Mouse (Mus musculus) stomach, postnatal 0 days (tissue): ENCODE measurements around the gene Tmem161b. TPM values are rescaled to one million over a fixed set of nuclear protein-coding genes. Genes with fewer than 3 reads are reported as not detected.
"Not testable (repeated sequence)": the region's sequence is repeated elsewhere in the genome, so short reads cannot be mapped to it uniquely, and the experiment has no call there.

ENCODE experiments used
- ATAC-seq: fragments of 200-750 bp; cut with Nextera tagmentation; 2 replicates; pipeline ENCODE4 v1.8.0; 2017; ENCODE audit not compliant: low FRiP score, low TSS enrichment
- DNase-seq: peaks from one replicate; pipeline ENCODE4 v3.0.0-alpha.2; 2016; ENCODE audit warnings: low spot score
- H3K27ac ChIP-seq: fragments of 300-500 bp; sonication (generic); replicated peaks from 2 replicates; pipeline ENCODE4 v1.5.1; 2014; ENCODE audit warnings: mild to moderate bottlenecking, control low read depth
- H3K27me3 ChIP-seq: fragments of 300-500 bp; sonication (generic); 2 replicates; pipeline ENCODE4 v1.6.1; 2014; ENCODE audit warnings: low read length; ENCODE audit not compliant: control insufficient read depth, insufficient read depth
- H3K36me3 ChIP-seq: fragments of 300-500 bp; sonication (generic); 2 replicates; pipeline ENCODE4 v1.6.1; 2014; ENCODE audit warnings: low read length, mixed read lengths; ENCODE audit not compliant: control insufficient read depth, insufficient read depth
- H3K4me1 ChIP-seq: fragments of 300-500 bp; sonication (generic); replicated peaks from 2 replicates; pipeline ENCODE4 v1.6.1; 2014; ENCODE audit warnings: antibody characterized with exemption; ENCODE audit not compliant: control insufficient read depth, insufficient read depth
- H3K4me2 ChIP-seq: fragments of 300-500 bp; sonication (generic); replicated peaks from 2 replicates; pipeline ENCODE4 v1.6.1; 2014; ENCODE audit warnings: low read depth, mild to moderate bottlenecking, control low read depth, moderate library complexity
- H3K4me3 ChIP-seq: fragments of 300-500 bp; sonication (generic); 2 replicates; pipeline ENCODE4 v1.5.1; 2014; ENCODE audit warnings: low read depth, low read length, control low read depth
- H3K9ac ChIP-seq: fragments of 300-500 bp; sonication (generic); 2 replicates; pipeline ENCODE4 v1.6.1; 2014; ENCODE audit warnings: mild to moderate bottlenecking, low read length, control low read depth, mixed read lengths
- H3K9me3 ChIP-seq: fragments of 300-500 bp; sonication (generic); 2 replicates; pipeline ENCODE4 v1.6.1; 2016; ENCODE audit warnings: low read length; ENCODE audit not compliant: control insufficient read depth
- CTCF ChIP-seq: IDR thresholded peaks from 2 replicates; pipeline ENCODE4 v1.5.1; 2016; ENCODE audit warnings: antibody characterized with exemption, low read depth, mild to moderate bottlenecking, moderate library complexity
- EP300 ChIP-seq: optimal IDR thresholded peaks from 2 replicates; pipeline ENCODE3; 2016; ENCODE audit warnings: antibody characterized with exemption
- WGBS: fragments of 180-500 bp; shearing (Covaris S2); extraction: QIAGEN DNeasy Blood & Tissue Kit; methylation state at CpG from one replicate; pipeline ENCODE4 v1.1.7; 2014; 5-methylcytosine and 5-hydroxymethylcytosine counted together
- polyA plus RNA-seq: library from polyadenylated mRNA; unstranded; fragments of >200 nt; fragmentation: Nextera tagmentation; extraction: Ambion mirVana; gene quantifications from 2 replicates; pipeline ENCODE4 v1.2.1, GENCODE M21; 2015

The Tmem161b gene
- polyA plus RNA-seq, 1 experiment from 2014 or later: 18.6 TPM

DNA sequence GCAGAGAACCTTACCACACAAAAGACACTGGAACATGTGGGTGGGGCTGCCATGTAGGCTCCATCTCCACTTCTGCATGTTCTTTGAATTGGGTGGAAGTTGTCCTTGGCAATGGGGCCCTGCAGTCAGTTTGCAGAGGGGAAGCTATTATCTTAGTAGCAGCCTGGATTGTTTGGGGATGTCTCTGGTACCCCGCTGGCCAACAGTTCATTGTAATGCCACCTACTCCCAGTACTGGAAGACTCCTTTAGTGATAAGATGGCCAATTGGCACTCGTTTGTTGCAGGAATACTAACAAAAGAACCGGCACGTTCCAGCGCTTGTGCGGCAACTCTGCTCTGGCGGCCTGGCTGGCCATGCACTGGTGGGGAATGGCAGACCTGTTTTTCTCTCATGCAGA is 14.7 kb downstream of the Tmem161b start:
- Histone ChIP-seq H3K36me3 (no peaks in the 10 kb centered on the region), H3K4me3 (no peak overlapping the region), H3K4me1 (no peaks in the 10 kb centered on the region), H3K27ac (no peak overlapping the region), H3K9ac (no peak overlapping the region), H3K27me3 (no peaks in the 10 kb centered on the region), H3K9me3 (no peaks in the 10 kb centered on the region), H3K4me2 (no peak overlapping the region)
- WGBS: 92% methylated on average over 7 of the region's 7 CpGs
- TF ChIP-seq EP300 (no peak), CTCF (no peak)
- ATAC-seq (no peak), DNase-seq (no peak)

DNA sequence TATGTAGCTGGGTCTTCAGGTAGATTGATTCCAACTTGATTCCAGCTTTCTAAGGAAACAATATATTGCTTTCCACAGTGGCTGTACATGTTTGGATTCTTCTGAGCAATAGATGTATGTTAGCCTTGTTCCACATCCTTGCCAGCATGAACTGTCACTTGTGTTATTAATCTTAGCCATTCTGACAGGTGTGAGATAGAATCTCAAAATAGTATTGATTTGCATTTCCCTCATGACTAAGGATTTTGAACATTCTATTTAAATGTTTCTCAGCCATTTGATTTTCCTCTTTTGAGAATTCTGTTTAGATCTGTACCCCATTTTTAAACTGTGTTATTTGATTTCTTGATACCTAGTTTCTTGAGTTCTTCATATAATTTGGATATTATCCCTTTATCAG is 16.1 kb downstream of the Tmem161b start:
- TF ChIP-seq EP300 (no peak), CTCF (no peak)
- H3K27ac ChIP-seq: no peak overlapping the region
- DNase-seq (no peak), ATAC-seq (no peak)
- no peaks in the 10 kb centered on the region for H3K36me3 ChIP-seq
- H3K9me3 ChIP-seq: no peaks in the 10 kb centered on the region
- H3K27me3 ChIP-seq: no peaks in the 10 kb centered on the region
- no peak overlapping the region for H3K9ac ChIP-seq
- H3K4me2 ChIP-seq: no peak overlapping the region
- no peaks in the 10 kb centered on the region for H3K4me1 ChIP-seq
- no peak overlapping the region for H3K4me3 ChIP-seq

DNA sequence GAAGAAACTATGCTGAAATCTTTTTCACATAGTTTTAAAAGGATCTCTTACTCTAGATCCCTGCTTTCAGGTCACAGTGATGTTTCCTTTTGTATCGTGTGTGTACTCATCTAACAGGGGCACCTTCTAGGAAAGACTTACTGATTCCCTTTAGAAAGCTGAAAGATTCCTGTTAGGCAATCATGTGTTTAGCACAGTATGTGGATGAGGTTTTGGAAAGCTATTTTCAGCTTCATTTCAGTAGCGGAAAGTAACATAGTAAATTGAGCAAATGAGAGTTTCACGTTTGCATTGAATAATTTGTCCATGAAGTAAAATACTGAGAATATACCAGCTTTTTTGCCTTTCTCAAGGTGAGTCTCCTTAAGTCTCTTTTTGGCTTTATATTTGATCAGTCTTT is 26.0 kb downstream of the Tmem161b start:
- Histone ChIP-seq H3K9ac (no peak overlapping the region), H3K27ac (no peak overlapping the region), H3K4me2 (no peak overlapping the region), H3K9me3 (no peaks in the 10 kb centered on the region), H3K27me3 (no peaks in the 10 kb centered on the region), H3K36me3 (no peaks in the 10 kb centered on the region), H3K4me1 (no peaks in the 10 kb centered on the region), H3K4me3 (no peak overlapping the region)
- DNase-seq (no peak), ATAC-seq (no peak)
- no peak for TF ChIP-seq CTCF
- TF ChIP-seq EP300: no peak
- WGBS: 81% methylated on average over 3 of the region's 3 CpGs

DNA sequence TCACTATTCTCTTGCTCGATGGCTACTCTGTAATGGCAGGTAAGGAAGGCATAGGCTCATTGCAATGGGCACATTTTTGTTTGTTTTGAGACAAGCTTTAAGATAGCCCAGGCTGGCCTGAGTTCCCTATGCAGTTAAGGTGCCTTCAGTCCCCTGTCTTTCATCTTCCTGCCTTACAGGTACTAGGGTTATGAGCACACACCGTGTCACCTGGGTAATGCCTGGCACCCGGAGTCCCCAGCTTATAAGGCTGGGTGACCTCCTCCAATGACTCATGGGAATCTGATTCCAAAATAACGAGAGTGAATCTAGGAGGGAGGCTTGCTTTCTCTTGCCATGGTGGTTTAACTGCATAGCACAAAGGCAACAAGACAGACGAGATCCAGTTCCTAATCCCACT is 29.2 kb downstream of the Tmem161b start:
- Histone ChIP-seq H3K27me3 (no peaks in the 10 kb centered on the region), H3K36me3 (no peaks in the 10 kb centered on the region), H3K4me1 (no peaks in the 10 kb centered on the region), H3K4me3 (no peak overlapping the region), H3K4me2 (no peak overlapping the region), H3K27ac (no peak overlapping the region), H3K9me3 (no peaks in the 10 kb centered on the region), H3K9ac (no peak overlapping the region)
- DNase-seq: no peak
- TF ChIP-seq EP300: no peak
- no peak for TF ChIP-seq CTCF
- WGBS: 76% methylated on average over 5 of the region's 5 CpGs
- ATAC-seq: no peak

DNA sequence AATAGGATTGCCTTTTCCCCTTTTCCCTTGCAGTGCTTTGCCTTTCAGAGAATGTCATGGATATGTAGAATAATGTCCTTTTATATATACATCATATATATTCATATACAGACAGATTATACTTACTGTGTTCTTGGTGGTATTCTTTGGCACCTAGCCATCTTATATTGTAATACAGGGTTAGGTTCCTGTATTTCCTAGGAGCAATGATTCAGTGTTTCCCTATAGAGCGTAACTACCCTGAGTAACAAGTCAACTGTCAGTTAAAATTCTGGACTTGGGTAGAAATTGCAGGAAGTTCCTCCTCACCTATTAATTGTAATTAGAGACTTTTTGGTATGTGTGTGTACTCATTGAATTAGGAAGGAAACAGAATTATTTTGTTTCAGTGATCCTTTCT is 33.0 kb downstream of the Tmem161b start:
- H3K9ac ChIP-seq: no peak overlapping the region
- H3K27me3 ChIP-seq: no peaks in the 10 kb centered on the region
- 89% methylated on average over 1 of the region's 1 CpGs for WGBS
- no peak for TF ChIP-seq EP300
- no peak for TF ChIP-seq CTCF
- H3K4me2 ChIP-seq: no peak overlapping the region
- ATAC-seq (no peak), DNase-seq (no peak)
- H3K4me1 ChIP-seq: no peaks in the 10 kb centered on the region
- H3K36me3 ChIP-seq: no peaks in the 10 kb centered on the region; the same call in 1 of the 2 replicates
- H3K27ac ChIP-seq: no peak overlapping the region
- no peak overlapping the region for H3K4me3 ChIP-seq
- H3K9me3 ChIP-seq: no peaks in the 10 kb centered on the region

DNA sequence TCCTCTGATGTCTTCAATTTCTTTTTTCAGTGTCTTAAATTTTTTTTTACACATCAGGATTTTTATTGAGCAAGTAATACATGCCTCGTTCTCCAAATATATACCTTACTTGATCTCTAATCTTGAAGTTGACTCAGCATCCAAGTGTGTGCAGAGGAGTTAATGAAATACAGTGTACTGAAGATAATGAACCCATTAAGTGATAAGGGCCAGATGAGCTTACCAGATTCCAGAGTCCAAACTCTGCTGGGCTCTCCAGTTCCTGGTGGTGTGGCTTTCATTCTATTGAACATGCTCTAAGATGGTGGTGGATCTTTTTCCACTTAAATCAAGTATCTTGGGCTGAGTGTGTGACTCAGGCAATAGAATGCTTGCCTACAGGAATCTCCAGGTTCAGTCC is 42.3 kb downstream of the Tmem161b start:
- not testable (repeated sequence) for H3K4me2 ChIP-seq, H3K9me3 ChIP-seq, ATAC-seq, H3K27me3 ChIP-seq, H3K4me3 ChIP-seq, H3K9ac ChIP-seq, H3K4me1 ChIP-seq, DNase-seq, H3K36me3 ChIP-seq, H3K27ac ChIP-seq
- WGBS: 75% methylated on average over 1 of the region's 1 CpGs

DNA sequence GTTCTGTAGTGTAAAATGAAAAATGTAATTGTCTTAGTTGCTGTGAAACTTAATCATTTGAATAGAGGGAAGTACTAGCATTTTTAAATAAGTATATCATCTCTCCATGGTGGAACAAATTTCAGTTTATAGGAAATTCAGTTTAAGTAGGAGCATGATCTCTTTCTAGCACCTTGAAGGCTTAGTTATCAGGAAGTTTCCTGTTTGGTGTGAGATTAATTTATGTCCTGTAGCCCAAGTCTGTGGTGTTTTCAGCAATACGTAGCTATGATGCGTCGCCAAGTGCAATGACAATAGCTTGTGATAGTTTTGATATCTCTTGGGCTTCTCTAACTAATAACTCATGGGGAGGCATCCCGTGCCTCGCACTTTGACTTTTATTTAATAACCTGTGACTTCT is 54.1 kb downstream of the Tmem161b start:
- Histone ChIP-seq H3K4me1 (no peaks in the 10 kb centered on the region), H3K27me3 (no peaks in the 10 kb centered on the region), H3K27ac (no peak overlapping the region), H3K9me3 (no peaks in the 10 kb centered on the region), H3K4me3 (no peak overlapping the region), H3K9ac (no peak overlapping the region), H3K36me3 (no peaks in the 10 kb centered on the region), H3K4me2 (no peak overlapping the region)
- ATAC-seq: no peak
- TF ChIP-seq CTCF (no peak), EP300 (no peak)
- DNase-seq: no peak
- 92% methylated on average over 5 of the region's 5 CpGs for WGBS
